Mouse (Mus musculus) hindbrain, embryonic 11.5 days (tissue): ENCODE results near the gene Scgb1a1. TPM values are rescaled to one million over a fixed set of nuclear protein-coding genes. Genes with fewer than 3 reads are reported as not detected.

Experiments
- ATAC-seq: fragments of 200-750 bp; cut with Nextera tagmentation; 2 replicates; pipeline ENCODE4 v1.8.0; 2017; ENCODE audit warnings: mild to moderate bottlenecking, moderate TSS enrichment, moderate library complexity; ENCODE audit not compliant: low FRiP score
- DNase-seq: peaks from one replicate; pipeline ENCODE4 v3.0.0-alpha.2; 2015; ENCODE audit warnings: low spot score
- H3K27ac ChIP-seq: fragments of 300-500 bp; sonication (generic); 2 replicates; pipeline ENCODE4 v1.5.1; 2014; ENCODE audit warnings: mild to moderate bottlenecking, low read depth, low read length
- H3K27me3 ChIP-seq: fragments of 300-500 bp; sonication (generic); 2 replicates; pipeline ENCODE4 v1.6.1; 2014; ENCODE audit warnings: mild to moderate bottlenecking, low read length, moderate library complexity, mixed read lengths; ENCODE audit not compliant: control insufficient read depth, insufficient read depth
- H3K36me3 ChIP-seq: fragments of 300-500 bp; sonication (generic); 2 replicates; pipeline ENCODE4 v1.6.1; 2014; ENCODE audit warnings: mild to moderate bottlenecking, low read length, moderate library complexity, mixed read lengths; ENCODE audit not compliant: control insufficient read depth, insufficient read depth
- H3K4me1 ChIP-seq: fragments of 300-500 bp; sonication (generic); replicated peaks from 2 replicates; pipeline ENCODE4 v1.6.1; 2014; ENCODE audit warnings: low read length, mixed read lengths; ENCODE audit not compliant: control insufficient read depth, insufficient read depth
- H3K4me2 ChIP-seq: fragments of 300-500 bp; sonication (generic); replicated peaks from 2 replicates; pipeline ENCODE4 v1.6.1; 2014; ENCODE audit warnings: mild to moderate bottlenecking, low read depth, low read length
- H3K4me3 ChIP-seq: fragments of 300-500 bp; sonication (generic); 2 replicates; pipeline ENCODE4 v1.5.1; 2014; ENCODE audit warnings: low read depth, low read length
- H3K9ac ChIP-seq: fragments of 300-500 bp; sonication (generic); 2 replicates; pipeline ENCODE4 v1.6.1; 2014; ENCODE audit warnings: low read depth, low read length
- H3K9me3 ChIP-seq: fragments of 300-500 bp; sonication (generic); 2 replicates; pipeline ENCODE4 v1.6.1; 2016; ENCODE audit warnings: low read length; ENCODE audit not compliant: control insufficient read depth
- WGBS: fragments of 180-500 bp; shearing (Covaris S2); extraction: QIAGEN DNeasy Blood & Tissue Kit; methylation state at CpG from one replicate; pipeline ENCODE4 v1.1.7; 2014; 5-methylcytosine and 5-hydroxymethylcytosine counted together
- polyA plus RNA-seq: library from polyadenylated mRNA; unstranded; fragments of >200 nt; fragmentation: Nextera tagmentation; extraction: Ambion mirVana; gene quantifications from 2 replicates; pipeline ENCODE4 v1.2.1, GENCODE M21; 2014

Gene Scgb1a1
- polyA plus RNA-seq, 1 experiment from 2014 or later, result not detected

GRCm38 (mm10) chr19:9065621-9066561 lies 21.9 kb downstream of the Scgb1a1 start:
- Histone ChIP-seq H3K36me3 (no peaks in the 10 kb centered on the region), H3K4me1 (no peaks in the 10 kb centered on the region), H3K27ac (no peak overlapping the region), H3K4me3 (no peak overlapping the region), H3K4me2 (no peak overlapping the region), H3K9ac (no peak overlapping the region), H3K27me3 (no peaks in the 10 kb centered on the region), H3K9me3 (no peaks in the 10 kb centered on the region)
- ATAC-seq (peak; percentile 60), DNase-seq (peak; percentile 32)
- 70% methylated on average over 9 of the region's 9 CpGs for WGBS

DNA sequence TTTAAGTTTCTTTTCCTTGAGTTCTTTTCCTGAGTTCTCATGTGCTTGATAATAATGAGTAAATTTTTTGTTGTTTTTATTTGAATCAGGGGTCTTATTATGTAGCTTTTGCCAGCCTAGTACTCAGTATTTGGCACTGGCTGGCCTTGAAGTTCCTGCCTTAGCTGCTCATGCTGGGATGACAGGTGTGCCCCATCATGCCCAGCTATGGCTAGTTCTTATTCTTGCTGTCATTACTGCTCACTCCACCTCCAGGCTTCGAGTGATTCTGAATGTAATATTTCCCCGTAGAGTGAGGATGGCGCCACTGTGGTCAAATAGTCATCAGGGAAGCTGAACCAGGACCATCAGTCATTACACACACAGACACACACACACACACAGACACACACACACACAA lies 23.9 kb downstream of the Scgb1a1 start:
- no peaks in the 10 kb centered on the region for H3K9me3 ChIP-seq
- ATAC-seq, result no peak

DNA sequence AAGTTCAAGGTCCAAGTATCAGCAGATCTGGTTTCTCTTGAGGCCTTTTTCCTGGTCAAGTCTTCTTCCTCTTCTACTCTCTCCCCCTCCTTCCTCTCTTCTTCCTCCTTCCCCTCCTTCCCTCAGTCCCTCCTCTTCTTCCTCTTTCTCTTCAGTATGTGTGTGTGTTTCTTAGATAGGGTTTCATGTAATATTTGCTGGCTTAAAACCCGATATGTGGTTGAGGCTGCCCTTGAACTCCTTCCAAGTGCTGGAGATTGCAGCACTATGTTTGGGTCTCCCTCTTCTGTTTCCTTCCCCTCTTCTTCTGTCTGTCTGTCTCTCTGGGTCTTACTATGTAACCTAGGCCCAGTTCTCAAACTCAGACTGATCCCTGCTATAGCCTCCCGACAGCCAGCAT lies 24.9 kb downstream of the Scgb1a1 start:
- Histone ChIP-seq H3K27ac (no peak overlapping the region), H3K27me3 (no peaks in the 10 kb centered on the region), H3K9me3 (no peaks in the 10 kb centered on the region), H3K4me1 (no peaks in the 10 kb centered on the region), H3K4me2 (no peak overlapping the region), H3K36me3 (no peaks in the 10 kb centered on the region), H3K4me3 (no peak overlapping the region), H3K9ac (no peak overlapping the region)
- 92% methylated on average over 2 of the region's 2 CpGs for WGBS
- ATAC-seq, result no peak
- no peak for DNase-seq

More for the DNA sequence above, 23.9 kb downstream of the Scgb1a1 start:
- no peaks in the 10 kb centered on the region for H3K27me3 ChIP-seq
- WGBS, result 86% methylated on average over 3 of the region's 3 CpGs
- H3K4me1 ChIP-seq, result no peaks in the 10 kb centered on the region
- H3K4me3 ChIP-seq, result no peak overlapping the region
- no peak for DNase-seq
- no peak overlapping the region for H3K27ac ChIP-seq
- no peaks in the 10 kb centered on the region for H3K36me3 ChIP-seq
- H3K4me2 ChIP-seq, result no peak overlapping the region
- no peak overlapping the region for H3K9ac ChIP-seq

- WGBS, result 88% methylated on average over 8 of the region's 8 CpGs
- no peak overlapping the region for H3K4me2 ChIP-seq
- H3K4me3 ChIP-seq, result no peak overlapping the region
- no peaks in the 10 kb centered on the region for H3K9me3 ChIP-seq
- DNase-seq (no peak), ATAC-seq (no peak)
- no peaks in the 10 kb centered on the region for H3K27me3 ChIP-seq
- no peaks in the 10 kb centered on the region for H3K4me1 ChIP-seq
- H3K27ac ChIP-seq, result no peak overlapping the region
- H3K9ac ChIP-seq, result no peak overlapping the region
- no peaks in the 10 kb centered on the region for H3K36me3 ChIP-seq
These were observed 26.4 kb downstream of the Scgb1a1 start for GRCm38 (mm10) chr19:9061221-9061893.

GRCm38 (mm10) chr19:9060103-9060502 lies 27.7 kb downstream of the Scgb1a1 start:
- Histone ChIP-seq H3K4me2 (no peak overlapping the region), H3K4me1 (no peaks in the 10 kb centered on the region), H3K9ac (no peak overlapping the region), H3K27ac (no peak overlapping the region), H3K9me3 (no peaks in the 10 kb centered on the region), H3K27me3 (no peaks in the 10 kb centered on the region), H3K4me3 (no peak overlapping the region), H3K36me3 (no peaks in the 10 kb centered on the region)
- ATAC-seq (no peak), DNase-seq (no peak)
- 79% methylated on average over 4 of the region's 4 CpGs for WGBS

- H3K27ac ChIP-seq, result no peak overlapping the region
- no peaks in the 10 kb centered on the region for H3K4me1 ChIP-seq
- no peaks in the 10 kb centered on the region for H3K9me3 ChIP-seq
- 84% methylated on average over 7 of the region's 7 CpGs for WGBS
- no peak overlapping the region for H3K4me3 ChIP-seq
- DNase-seq (no peak), ATAC-seq (no peak)
- H3K27me3 ChIP-seq, result no peaks in the 10 kb centered on the region
- no peak overlapping the region for H3K9ac ChIP-seq
- no peak overlapping the region for H3K4me2 ChIP-seq
- H3K36me3 ChIP-seq, result no peaks in the 10 kb centered on the region
These were observed 28.4 kb downstream of the Scgb1a1 start for GRCm38 (mm10) chr19:9059391-9059790.

GRCm38 (mm10) chr19:9058944-9059343 lies 28.8 kb downstream of the Scgb1a1 start:
- Histone ChIP-seq H3K27ac (no peak overlapping the region), H3K4me2 (no peak overlapping the region), H3K9ac (no peak overlapping the region), H3K36me3 (no peaks in the 10 kb centered on the region), H3K27me3 (no peaks in the 10 kb centered on the region), H3K4me1 (no peaks in the 10 kb centered on the region), H3K4me3 (no peak overlapping the region), H3K9me3 (no peaks in the 10 kb centered on the region)
- ATAC-seq (no peak), DNase-seq (no peak)
- 82% methylated on average over 4 of the region's 4 CpGs for WGBS

DNA sequence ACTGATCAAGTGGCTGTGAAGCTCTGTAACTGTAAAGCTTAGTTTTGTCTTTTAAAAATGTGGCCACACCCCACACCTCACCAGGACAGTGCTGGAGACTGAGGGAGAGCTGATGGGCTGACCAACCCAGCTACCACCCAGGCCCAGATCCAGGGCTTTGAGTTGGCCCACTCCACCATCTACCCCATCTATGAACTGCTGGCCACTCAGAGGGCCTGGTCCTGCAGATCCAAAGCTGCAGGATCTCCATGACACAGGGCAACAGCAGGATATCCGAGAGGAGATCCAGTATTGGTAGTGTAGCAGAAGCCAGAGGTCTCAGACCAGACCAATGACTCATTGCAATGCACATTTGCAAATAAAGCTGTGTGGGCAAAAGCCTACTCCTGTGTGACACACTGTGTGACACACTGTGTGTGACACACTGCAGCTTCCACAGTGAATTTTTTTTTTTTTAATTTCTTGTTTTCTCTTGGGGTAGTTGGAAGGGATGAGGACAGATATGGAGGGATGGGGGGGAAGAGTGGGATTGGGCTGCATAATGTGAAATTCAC lies 29.4 kb downstream of the Scgb1a1 start:
- no peaks in the 10 kb centered on the region for H3K4me1 ChIP-seq
- H3K9me3 ChIP-seq, result no peaks in the 10 kb centered on the region
- no peaks in the 10 kb centered on the region for H3K27me3 ChIP-seq
- H3K4me3 ChIP-seq, result no peak overlapping the region
- no peak overlapping the region for H3K4me2 ChIP-seq
- ATAC-seq (no peak), DNase-seq (no peak)
- no peaks in the 10 kb centered on the region for H3K36me3 ChIP-seq
- no peak overlapping the region for H3K27ac ChIP-seq
- no peak overlapping the region for H3K9ac ChIP-seq
- 85% methylated on average over 1 of the region's 1 CpGs for WGBS
